Mouse (Mus musculus): Measurements from ENCODE around the gene Psg16.
A peak's percentile ranks its signal among the peaks of the same experiment; 100 is the strongest.
"Not testable (repeated sequence)": the region's sequence is repeated elsewhere in the genome, so short reads cannot be mapped to it uniquely, and the experiment has no call there.

Gene Psg16

DNA sequence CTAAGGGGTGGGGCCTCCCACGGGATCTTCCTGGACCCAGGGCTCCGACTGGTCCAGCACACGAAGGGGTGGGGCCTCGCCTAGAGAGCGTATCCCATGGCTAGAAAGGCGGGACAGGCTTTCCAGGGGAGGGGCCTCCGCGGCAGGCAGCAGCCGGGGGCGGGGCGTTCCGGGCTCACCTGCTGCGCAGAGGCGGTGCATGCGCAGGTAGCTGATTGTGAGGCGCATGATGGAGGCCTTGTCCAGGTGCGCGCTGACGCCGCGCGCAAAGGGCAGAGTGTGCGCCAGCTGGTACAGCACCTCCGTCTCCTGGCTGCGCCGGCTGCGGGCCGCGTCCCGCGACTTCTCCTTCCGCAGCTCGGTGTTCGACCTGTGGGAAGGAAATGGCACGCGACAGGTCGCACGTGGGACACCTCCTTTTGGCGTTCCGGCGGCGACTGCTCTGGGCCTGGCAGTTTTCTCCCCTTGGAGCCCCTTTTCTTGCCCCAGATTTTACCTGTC lies 17.7 kb upstream of the Psg16 start:
- peak; percentile 97 for DNase-seq

DNA sequence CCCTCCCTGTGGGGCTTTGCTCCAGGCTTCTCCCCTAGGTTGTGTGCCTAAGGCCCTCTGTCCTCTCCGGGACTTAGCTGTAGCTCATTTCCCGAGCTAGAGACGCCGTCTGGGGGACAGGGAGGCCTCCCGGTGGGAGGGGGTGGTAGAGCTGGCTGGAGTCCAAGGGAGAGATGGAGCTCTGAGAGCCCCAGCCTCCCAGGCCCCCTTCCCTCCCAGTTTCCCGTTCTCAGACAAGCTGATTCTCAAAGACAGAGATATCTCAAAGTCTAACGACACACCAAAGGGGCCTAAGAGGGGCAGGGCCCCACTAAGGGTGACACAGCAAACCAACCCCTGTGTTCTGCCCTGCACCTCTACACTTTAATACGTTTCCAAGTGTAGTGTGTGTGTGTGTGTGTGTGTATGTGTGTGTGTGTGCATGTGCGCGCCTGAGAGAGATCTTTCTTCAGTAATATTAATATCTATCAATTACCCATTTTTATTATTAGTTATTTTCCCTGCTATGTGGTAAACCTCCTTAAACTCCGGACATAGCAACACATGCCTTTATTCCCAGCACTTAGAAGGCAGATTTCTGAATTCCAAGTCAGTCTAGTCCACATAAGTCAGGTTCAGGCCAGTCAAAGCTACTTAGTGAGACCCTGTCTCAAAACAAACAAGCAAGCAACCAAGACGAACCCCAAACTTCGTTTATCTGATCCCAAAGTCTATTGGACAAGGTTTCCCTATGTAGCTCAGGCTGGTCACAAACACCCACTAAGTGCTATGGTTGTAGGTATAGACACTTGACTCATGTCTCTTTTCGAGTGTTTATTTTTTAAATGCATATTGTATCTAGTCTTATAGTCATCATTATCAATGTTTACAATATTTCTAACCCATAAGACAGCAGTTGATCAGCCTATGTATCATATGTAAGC lies 17.0 kb upstream of the Psg16 start:
- DNase-seq = peak; percentile 62

DNA sequence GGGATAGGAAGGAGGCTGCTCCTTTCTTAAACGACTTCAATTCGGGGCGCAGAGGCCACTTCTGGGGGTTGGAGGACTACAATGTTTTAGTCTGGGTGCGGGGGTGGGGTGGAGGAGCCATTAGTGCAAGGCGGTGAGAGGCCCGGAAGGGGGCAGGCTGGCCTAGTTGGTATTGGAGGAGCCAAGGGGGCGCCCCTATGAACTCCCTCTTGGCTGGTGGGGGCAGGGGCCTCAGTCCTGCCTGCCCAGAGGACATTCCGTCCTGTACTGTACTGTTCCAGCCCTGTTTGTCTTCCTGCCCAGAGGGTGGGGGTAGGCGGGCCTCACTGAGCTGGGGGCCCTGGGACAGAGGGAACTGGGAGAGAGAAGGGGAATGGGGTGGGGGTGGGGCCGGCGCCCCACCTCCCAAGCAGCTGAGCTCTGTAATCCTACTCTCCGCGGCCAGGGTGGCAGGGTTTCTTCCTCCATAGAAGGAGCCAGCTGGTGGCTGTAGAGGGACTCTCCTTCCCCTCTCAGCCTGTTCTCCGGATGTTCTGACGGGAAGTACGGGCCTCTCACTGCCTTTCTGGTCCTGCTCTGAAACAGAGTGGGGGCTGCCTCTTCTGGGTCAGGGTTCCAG lies 15.7 kb upstream of the Psg16 start:
- peak; percentile 88 for DNase-seq

- DNase-seq = peak; percentile 71
These were observed 14.9 kb upstream of the Psg16 start for GRCm38 (mm10) chr7:17058816-17059462.

DNA sequence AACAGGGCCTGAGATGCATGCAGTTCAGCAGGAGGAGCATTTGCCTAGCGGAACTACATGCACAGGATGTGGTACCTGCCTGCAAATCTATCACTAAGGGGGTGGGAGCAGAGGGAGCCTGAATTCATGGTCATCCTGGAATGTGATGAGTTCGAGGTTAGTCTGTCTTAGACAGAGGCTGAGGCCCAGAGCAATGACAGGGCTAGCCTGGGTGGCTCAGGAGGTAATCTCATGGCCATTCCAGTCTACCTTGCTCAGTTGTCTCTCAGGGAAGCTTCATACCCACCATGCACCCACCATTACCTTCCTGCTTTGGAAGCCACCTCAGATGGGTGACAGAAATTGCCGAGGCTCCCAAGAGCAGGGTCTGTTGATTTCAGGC lies 14.4 kb upstream of the Psg16 start:
- DNase-seq = peak; percentile 39

GRCm38 (mm10) chr7:17060031-17060781 lies 13.6 kb upstream of the Psg16 start:
- peak; percentile 98 for DNase-seq

- peak; percentile 24 for DNase-seq
These were observed 12.8 kb upstream of the Psg16 start for GRCm38 (mm10) chr7:17060782-17061605.

- no peak for DNase-seq
These were observed 11.5 kb upstream of the Psg16 start, which contains the start of gene Hif3a for GRCm38 (mm10) chr7:17062389-17062788. TSS of gene Hif3a (minus strand) at chr7:17062427.

- DNase-seq = peak; percentile 50
These were observed 11.0 kb upstream of the Psg16 start for GRCm38 (mm10) chr7:17062845-17063244.

DNA sequence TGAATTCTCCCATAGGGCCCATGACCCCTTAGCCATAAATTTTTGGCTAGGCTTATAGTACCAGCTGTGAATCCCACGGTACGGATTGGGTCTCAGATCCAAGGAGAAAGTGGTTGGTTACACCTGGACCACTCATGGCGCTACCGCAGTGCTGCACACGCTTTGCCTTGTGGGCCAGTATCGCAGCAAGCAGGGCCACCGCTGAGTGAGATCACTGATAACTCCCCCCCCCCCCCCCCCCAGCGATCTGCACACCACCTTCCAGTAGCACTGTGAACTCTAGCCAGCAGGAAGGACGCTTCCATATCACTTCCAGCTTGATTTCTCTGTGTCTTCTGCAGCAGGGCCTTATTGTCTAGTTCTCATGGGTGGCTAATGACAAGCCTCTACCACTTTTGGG lies 8.2 kb upstream of the Psg16 start:
- no peak for DNase-seq

- peak; percentile 89 for DNase-seq
These were observed 7.4 kb upstream of the Psg16 start for GRCm38 (mm10) chr7:17066412-17066811.

- DNase-seq = no peak
These were observed 6.8 kb upstream of the Psg16 start for GRCm38 (mm10) chr7:17067000-17067399.

GRCm38 (mm10) chr7:17067651-17068050 lies 6.2 kb upstream of the Psg16 start:
- DNase-seq = not testable (repeated sequence)

DNA sequence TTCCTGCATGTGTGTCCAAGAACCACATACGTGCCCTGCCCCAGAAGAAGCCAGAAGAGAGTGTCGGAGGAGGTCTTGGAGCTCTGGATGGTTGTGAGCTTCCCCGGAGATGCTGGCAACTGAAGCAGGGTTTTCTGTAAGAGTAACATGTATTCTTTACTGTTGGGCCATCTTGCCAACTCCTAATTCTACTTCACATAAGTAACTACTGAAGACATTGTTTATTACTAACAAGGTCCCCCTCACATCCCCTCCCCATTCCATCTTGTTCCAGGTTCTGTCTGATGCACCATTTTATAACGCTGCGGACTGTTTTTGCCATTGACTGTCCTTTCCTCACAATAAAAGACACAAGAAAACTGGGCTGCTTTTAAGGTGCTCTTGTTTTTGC lies 332 bp upstream of the Psg16 start:
- no peak for DNase-seq

DNA sequence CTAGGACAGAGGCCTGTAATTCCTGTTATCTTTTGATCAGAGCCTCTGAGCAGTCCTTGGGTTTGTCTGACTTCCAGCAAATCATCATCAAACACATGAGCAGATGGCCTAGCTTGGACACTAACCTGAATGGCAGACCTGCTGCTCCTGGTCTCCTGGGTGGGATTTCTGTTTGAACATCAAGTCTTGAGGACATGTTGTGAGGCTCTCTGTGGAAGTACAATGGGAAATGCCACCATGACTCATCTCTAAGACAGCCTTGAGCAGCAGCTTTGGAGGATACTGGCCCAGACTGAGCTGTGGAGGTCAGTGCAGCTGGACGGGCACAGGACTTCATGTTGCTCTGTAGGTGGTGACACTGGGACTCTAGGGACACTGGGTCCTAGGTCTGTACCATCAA lies 2.7 kb downstream of the Psg16 start:
- DNase-seq = no peak

DNA sequence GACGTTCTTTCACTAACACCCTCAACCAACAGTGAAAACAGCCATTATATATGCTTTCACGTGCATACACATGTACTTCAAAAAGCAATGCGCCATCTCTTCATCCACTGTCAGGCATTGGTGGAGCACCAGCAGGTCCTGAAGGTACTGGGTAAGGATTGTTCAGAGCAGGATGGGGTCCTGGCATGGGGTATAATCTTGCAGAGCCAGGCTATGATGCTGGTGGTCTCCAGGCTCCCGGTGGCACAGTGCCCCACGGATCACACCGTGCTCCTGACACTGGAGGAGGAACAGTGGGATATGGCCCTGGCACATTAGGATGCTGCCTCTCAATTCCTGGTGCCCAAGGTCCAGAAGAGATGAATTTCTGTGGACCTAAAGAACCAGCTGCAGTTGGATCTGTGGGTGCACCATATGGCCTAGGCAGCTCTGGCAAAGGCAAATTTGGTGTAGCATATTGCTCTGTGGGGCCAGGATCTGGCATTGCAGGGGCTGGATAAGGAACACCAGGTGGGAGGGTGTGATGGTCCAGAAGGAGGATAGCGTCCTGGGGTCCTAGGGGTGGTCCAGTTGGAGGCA lies 4.3 kb downstream of the Psg16 start:
- no peak for DNase-seq

DNA sequence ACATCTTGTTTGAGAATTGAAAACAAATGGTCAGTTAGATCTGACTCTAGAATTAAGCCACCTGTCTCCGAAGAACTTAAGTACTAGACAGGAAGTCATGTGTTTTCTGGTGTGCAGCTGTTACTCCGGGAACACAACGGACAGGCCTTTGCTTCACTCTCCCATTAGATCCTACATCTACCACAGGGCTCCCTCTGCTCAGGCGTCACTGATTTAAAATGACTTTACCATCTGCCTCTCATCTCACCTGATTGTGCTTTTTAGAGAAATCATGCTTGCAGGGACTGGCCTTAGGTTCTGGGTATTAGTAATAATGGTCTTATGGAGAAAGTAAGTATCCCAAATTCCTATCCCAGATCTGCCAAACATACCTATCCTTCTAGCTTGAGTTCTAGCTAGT lies 8.9 kb downstream of the Psg16 start:
- no peak for DNase-seq

GRCm38 (mm10) chr7:17087731-17088130 lies 13.9 kb downstream of the Psg16 start:
- DNase-seq = no peak

GRCm38 (mm10) chr7:17090058-17090585 lies 16.3 kb downstream of the Psg16 start:
- no peak for DNase-seq

DNA sequence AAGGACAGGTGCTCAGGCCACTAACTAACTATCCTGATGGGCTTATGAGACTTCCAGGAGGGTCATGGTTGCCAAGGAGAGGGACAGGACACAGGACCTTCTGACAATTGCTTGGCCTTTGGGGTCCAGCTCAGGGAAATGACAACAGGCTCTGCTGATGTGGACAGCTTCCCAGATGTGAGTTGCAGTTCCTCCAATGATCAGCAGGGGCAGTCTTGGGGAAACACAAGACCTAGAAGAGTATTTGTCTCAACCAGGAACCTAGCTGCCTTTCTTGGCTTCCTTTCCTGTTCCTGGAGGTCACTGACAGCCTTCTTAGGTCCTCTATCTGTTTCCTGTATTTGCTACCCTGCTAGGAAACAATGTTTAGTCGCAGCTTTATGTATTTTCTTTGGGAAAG lies 17.4 kb downstream of the Psg16 start:
- no peak for DNase-seq

DNA sequence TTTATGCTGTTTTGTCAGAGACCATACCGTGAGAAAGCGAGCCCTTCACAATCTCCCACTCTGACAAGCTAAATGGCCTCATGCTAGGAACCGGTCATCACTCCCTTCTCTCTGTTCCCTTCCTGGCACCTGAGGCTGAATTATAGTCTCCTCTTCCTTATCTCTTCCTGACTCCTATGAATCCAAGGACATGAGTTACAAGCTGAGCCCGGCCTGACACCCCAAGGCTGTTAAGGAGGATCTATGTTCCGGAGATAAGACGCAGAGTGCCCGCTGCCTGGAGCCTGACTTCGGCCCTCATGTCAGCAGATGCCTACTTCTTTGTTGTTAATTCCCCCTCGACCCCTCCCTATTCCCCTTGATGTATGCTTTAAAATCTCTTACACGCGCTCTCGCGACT lies 27.8 kb downstream of the Psg16 start:
- not testable (repeated sequence) for DNase-seq

Data from kidney, adult 18-20 months (tissue).